Mouse (Mus musculus) spleen, adult 12 weeks (tissue): ENCODE results near the gene Prss21.

Experiments used
- DNase-seq: peaks from one replicate; pipeline ENCODE4 v3.0.0; 2022; ENCODE audit warnings: low spot score

The Prss21 gene

GRCm38 (mm10) chr17:23867756-23868155 lies at the start of gene Prss21:
Prss21 (plus strand) TSS chr17:23868056.
- no peak for DNase-seq

GRCm38 (mm10) chr17:23818579-23818978 lies 49.3 kb upstream of the Prss21 start:
- DNase-seq = no peak

- no peak for DNase-seq
These were observed 48.6 kb upstream of the Prss21 start for GRCm38 (mm10) chr17:23819235-23819634.

GRCm38 (mm10) chr17:23820731-23821130 lies 47.1 kb upstream of the Prss21 start:
- no peak for DNase-seq

DNA sequence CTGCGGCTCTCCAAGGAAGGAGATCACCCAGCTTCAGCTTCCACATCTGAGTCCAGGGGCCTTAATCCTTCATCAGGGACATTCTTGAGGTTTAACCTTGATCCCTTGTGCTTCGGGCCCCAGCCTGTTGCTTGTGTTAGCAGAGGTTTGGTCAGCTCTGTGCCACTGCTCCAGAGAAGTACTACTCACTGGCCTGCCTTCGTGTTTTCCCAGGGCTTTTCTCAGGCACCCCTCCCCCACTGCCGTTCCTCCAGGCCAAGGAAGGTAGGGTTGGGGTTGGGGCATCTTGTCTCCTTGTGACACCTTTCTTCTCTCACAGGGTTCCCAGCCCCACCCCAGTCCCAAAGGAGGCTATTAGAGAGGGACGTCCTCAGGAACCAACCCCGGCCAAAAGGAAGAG lies 45.8 kb upstream of the Prss21 start:
- DNase-seq = no peak

- DNase-seq = no peak
These were observed 44.8 kb upstream of the Prss21 start for GRCm38 (mm10) chr17:23823018-23823417.

DNA sequence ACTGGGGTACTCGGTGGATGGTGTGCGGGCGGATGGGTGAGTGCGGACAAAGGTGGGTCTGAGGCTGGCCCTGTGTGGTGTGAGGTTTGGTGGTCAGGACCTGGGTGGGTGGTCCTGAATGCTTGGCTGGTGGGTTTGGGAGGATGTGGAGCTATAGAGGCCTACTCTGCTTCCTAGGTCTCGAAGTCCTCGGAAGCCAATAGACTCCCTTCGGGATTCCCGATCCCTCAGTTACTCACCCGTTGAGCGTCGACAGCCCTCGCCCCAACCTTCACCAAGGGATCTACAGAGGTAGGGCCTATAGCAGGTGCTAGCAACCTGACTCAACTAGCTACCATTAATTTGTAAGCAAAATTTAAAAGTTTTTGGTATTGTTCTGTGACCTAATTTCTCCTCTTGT lies 44.2 kb upstream of the Prss21 start:
- DNase-seq = no peak

GRCm38 (mm10) chr17:23825591-23825990 lies 42.3 kb upstream of the Prss21 start:
- DNase-seq = no peak

- peak; percentile 55 for DNase-seq
These were observed 39.4 kb upstream of the Prss21 start for GRCm38 (mm10) chr17:23828271-23829001.

DNA sequence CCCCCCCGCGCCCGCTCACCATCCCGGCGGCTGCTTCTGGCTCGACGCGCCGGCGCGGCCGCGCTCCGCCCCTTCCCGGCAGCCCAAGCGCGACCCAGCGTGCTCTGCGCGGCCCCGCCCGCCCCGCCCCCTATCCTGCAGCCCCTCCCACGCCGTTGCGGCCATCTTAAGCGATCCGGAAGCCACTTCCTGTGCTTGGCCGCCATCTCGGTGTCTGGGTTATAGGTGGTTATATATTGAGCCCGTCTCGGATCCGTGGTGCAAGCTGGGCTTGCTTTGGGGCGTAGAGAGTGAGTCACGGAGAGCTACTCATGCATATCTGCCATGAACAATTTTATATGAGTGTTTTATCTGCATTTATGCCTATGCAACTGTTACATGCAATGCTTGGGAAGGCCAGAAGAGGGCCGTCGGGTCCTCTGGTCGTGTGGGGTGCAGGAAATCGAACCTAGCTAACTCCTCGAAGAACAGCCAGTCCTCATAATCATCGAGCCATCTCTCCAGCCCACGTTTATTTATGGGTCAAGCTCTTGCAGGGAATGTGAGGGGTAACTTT lies 38.7 kb upstream of the Prss21 start, which contains the start of gene Elob:
Gene Elob (minus strand): TSS at position 73 of the 556 bp plus-strand sequence.
- DNase-seq = peak; percentile 73

DNA sequence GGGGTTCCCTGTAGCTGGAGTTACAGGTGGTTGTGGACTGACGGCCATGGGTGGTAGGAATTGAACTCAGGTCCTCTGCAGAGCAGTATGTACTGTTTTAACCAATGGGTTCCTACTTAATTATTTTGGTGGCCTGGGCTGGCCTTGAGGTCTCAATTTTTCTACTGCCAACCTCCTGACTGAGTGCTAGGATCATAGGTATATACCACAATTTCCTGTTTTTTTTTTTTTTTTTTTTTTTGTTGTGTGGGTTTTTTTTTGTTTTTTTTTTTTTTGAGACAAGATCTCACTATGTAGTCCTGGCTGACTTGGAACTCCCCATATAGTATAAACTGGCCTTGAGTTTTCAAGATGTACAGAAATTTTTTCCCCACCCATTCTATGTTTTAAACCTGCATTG lies 36.7 kb upstream of the Prss21 start:
- DNase-seq = no peak

GRCm38 (mm10) chr17:23836006-23836575 lies 31.8 kb upstream of the Prss21 start, which contains the start of gene Prss33:
Prss33 (minus strand) TSS chr17:23836056.
- DNase-seq = no peak

- peak; percentile 36 for DNase-seq
These were observed 26.7 kb upstream of the Prss21 start for GRCm38 (mm10) chr17:23841145-23841544.

DNA sequence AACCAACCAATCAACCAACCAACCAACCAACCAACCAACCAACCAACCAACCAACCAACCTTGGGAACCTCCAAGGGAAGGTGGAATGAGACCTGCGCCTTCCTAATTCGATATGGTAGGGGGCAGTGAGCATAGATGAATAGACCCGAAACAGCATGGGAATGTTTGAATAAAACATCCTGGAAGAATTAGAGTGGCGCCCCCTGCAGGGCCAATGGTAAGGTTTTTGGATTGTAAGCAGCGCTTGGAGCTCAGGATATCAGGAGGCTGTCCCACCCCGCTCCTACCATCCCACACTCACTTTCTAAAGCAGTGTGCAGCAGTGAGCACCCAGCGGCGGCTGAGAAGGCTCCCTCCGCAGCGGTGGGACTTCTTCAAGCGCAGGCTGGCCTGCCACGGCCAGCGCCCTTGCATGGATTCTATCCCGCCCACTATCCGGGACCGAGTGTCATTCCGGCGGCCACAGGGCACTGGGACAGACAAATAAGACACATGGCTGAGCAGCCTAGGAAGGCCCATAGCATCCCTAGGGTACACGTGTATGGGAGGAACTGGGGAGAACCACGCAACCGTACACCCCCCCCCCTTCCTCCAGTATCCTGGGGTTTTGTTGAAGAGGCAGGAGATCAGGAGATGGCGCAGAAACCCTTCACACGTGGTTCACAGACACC lies 24.6 kb upstream of the Prss21 start:
- no peak for DNase-seq

DNA sequence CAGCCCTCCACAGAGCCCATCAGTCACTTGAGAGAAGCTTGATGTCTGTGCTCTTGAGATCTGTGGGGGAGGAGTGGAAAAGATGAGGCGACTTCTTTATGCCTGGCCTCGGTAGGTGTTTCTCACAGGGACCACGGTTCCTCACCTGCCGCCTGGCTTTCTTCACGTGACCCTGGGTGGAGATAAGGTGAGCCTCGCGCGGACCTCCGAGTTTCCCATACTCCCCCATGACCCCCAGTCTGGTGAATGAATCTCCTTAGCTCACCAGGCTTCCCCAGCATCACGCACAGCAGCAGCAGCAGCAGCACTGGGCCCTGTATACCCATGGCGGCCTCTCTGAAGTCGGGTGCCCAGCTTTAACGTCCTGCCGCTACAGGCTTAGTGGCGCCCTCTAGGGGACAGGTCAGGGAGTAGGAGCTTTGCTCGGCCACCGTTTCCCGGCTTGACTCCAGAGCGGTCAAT lies 24.0 kb upstream of the Prss21 start, which contains the start of the genes Prss32 and Prss41:
Gene Prss32 (plus strand): TSS at position 44 of the 462 bp plus-strand sequence.
Gene Prss41 (minus strand): TSS at position 361 of the 462 bp plus-strand sequence.
- peak; percentile 23 for DNase-seq

DNA sequence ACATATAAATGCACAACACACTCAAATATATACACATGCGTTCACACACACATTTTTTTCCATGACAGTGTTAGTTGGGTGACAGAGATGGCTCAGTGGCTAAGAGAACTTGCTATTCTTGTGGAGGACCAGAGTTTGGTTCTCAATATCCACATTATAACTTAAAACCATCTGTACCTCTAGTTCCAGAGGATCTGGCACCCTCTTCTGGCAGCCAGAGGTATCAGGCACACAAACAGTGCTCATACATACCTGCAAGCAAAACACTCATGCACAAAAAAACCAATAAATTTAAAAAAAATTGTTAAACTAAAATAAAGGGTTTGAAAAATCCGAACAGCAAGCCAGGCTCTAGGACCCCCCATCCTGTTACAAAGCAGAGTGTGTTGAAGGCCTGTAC lies 17.8 kb upstream of the Prss21 start:
- no peak for DNase-seq

GRCm38 (mm10) chr17:23850853-23851749 lies 16.8 kb upstream of the Prss21 start:
- peak; percentile 37 for DNase-seq

GRCm38 (mm10) chr17:23853292-23853691 lies 14.6 kb upstream of the Prss21 start:
- peak; percentile 30 for DNase-seq

- DNase-seq = no peak
These were observed 13.6 kb upstream of the Prss21 start for GRCm38 (mm10) chr17:23854229-23854765.

DNA sequence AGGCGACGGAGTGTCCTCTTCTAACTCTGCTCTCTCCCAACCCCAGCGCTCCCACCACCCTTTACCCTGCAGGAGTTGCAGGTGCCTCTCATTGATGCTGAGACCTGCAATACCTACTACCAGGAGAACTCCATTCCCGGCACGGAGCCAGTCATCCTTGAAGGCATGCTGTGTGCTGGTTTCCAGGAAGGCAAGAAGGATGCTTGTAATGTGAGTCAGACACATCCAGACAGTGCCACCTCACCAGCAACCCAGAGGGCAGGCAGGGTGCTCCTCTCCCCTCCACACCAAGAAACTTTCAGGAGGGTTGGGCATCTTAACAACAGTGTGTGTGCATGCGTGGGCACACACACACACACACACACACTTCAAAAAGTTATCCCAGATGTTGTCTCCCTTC lies 10.7 kb upstream of the Prss21 start:
- DNase-seq = no peak

- DNase-seq = no peak
These were observed 9.9 kb upstream of the Prss21 start for GRCm38 (mm10) chr17:23857913-23858312.
